Mouse (Mus musculus): Measurements from ENCODE around the gene Thrsp. TPM values are rescaled to one million over a fixed set of nuclear protein-coding genes. Genes with fewer than 3 reads are reported as not detected.

Thrsp gene
- polyA plus RNA-seq, 1 experiment from 2014 or later: 0.82 TPM

GRCm38 (mm10) chr7:97388541-97388940, 29.0 kb downstream of the Thrsp start:
- Histone ChIP-seq H3K9me3 (replicated peaks) (no peaks in the 10 kb centered on the region), H3K27ac (no peak overlapping the region), H3K4me1 (replicated peaks) (no peaks in the 10 kb centered on the region), H3K4me2 (no peak overlapping the region), H3K9ac (no peak overlapping the region), H3K4me3 (no peak overlapping the region), H3K36me3 (peaks cover 80% of the 10 kb centered on the region), H3K27me3 (no peaks in the 10 kb centered on the region)
- ATAC-seq (replicated peaks; ENCODE audit: insufficient number of reproducible peaks, insufficient read depth, low FRiP score, low read depth): no peak
- 94% methylated on average over 4 of the region's 4 CpGs for WGBS

DNA sequence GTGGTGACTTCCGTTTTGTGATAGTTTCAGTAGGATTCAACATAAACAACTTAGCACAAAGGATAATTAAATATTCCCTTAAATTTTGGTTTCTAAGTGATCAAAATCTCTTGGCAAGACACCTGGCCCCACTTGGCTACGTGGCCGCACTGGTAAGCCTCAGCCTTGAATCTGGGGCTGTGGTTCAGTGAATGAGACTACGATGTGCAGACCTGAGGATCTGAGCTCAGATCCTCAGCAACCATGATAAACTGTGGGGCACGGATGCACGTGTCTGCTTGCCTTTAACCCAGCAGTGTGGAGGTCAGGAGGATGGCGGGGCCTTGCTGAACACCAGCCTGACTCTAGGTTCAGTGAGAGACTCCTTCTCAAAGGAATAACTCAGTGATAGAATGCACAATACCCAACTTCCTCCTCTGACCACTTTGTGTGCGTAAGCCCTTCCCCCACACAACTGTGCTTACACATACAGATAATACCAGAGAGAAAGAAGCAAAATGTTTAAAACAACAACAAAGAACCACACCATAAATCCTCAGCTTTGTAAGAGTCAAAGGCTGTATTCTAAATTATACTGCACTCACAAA, 29.9 kb downstream of the Thrsp start:
- no peak overlapping the region for H3K27ac ChIP-seq
- 88% methylated on average over 8 of the region's 8 CpGs for WGBS
- H3K4me3 ChIP-seq: no peak overlapping the region
- H3K27me3 ChIP-seq: no peaks in the 10 kb centered on the region
- H3K4me1 ChIP-seq (replicated peaks): no peaks in the 10 kb centered on the region
- no peak for ATAC-seq (replicated peaks; ENCODE audit: insufficient number of reproducible peaks, insufficient read depth, low FRiP score, low read depth)
- H3K4me2 ChIP-seq: no peak overlapping the region
- peaks cover 88% of the 10 kb centered on the region for H3K36me3 ChIP-seq
- H3K9ac ChIP-seq: no peak overlapping the region
- H3K9me3 ChIP-seq (replicated peaks): no peaks in the 10 kb centered on the region

GRCm38 (mm10) chr7:97386806-97387370, 30.6 kb downstream of the Thrsp start:
- H3K27ac ChIP-seq: no peak overlapping the region
- H3K27me3 ChIP-seq: no peaks in the 10 kb centered on the region
- no peak for ATAC-seq (replicated peaks; ENCODE audit: insufficient number of reproducible peaks, insufficient read depth, low FRiP score, low read depth)
- H3K36me3 ChIP-seq: peaks cover 90% of the 10 kb centered on the region
- no peaks in the 10 kb centered on the region for H3K9me3 ChIP-seq (replicated peaks)
- H3K9ac ChIP-seq: no peak overlapping the region
- no peaks in the 10 kb centered on the region for H3K4me1 ChIP-seq (replicated peaks)
- H3K4me2 ChIP-seq: no peak overlapping the region
- 83% methylated on average over 5 of the region's 5 CpGs for WGBS
- no peak overlapping the region for H3K4me3 ChIP-seq

DNA sequence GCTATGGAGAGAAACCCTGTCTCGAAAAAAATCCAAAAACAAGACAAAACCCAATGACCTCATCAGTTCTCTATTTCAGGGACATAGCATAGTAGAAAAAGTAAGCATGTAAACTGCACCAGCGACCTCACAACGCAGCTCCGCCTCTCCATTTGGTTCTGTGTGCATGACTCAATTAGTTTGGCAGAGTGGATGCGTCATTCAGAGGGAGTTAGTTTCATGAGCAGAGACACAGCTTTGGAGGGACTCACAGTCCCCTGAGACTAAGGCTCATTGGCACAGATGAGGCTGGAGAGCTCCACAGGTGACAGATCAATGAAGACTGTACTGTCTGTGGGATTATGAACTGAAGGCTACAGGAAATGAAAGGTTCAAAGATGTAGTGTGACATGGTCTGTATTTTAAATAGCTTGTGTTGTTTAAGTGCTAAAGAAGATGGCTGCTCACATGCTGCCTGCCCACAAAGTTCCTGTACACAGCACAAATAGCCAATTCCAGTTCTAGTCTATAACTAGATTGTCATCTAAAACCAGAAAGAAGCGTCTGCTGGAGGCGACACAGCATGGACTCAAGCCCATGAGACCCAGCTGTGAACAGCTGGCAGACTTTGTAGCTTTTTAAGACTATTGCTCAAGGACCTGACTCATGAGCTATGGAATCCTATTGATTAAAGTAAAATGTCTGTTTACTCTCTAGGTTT, 31.3 kb downstream of the Thrsp start:
- Histone ChIP-seq H3K4me3 (no peak overlapping the region), H3K36me3 (peaks cover 90% of the 10 kb centered on the region), H3K27me3 (no peaks in the 10 kb centered on the region), H3K4me2 (no peak overlapping the region), H3K9ac (no peak overlapping the region), H3K27ac (no peak overlapping the region), H3K9me3 (replicated peaks) (no peaks in the 10 kb centered on the region), H3K4me1 (replicated peaks) (no peaks in the 10 kb centered on the region)
- no peak for ATAC-seq (replicated peaks; ENCODE audit: insufficient number of reproducible peaks, insufficient read depth, low FRiP score, low read depth)
- 91% methylated on average over 7 of the region's 7 CpGs for WGBS

DNA sequence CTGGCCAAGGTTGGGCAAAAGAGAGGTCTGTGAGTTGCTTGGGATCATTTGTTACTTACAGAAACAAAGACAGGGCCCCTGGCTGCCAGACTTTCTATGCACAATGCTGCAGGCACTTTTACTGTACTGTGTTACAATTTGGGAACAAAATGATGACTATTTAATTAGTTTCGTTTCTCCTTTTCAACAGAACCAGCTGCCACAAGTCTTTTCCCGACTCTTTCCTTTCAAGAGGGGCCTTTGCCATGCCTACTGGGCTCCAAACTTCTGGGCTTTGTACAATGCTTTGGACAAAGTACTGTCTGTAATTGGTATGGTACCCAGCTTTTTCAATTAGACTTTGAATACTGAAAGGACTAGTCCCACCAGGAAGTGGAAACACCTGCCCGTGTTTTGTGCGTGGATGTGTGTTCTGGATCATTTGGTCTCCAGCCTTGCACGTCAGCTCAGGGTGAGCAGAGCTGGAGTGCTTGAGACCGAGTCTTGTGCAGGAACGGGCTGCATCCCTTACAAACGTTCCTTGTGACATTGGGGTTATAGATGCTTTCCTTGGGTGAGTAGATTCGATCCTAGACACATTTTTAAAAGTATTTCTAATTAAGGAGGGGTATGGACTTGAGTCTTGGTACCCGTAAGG, 33.9 kb downstream of the Thrsp start:
- no peak for ATAC-seq (replicated peaks; ENCODE audit: insufficient number of reproducible peaks, insufficient read depth, low FRiP score, low read depth)
- 88% methylated on average over 10 of the region's 10 CpGs for WGBS
- Histone ChIP-seq H3K36me3 (peaks cover 89% of the 10 kb centered on the region), H3K4me1 (replicated peaks) (no peaks in the 10 kb centered on the region), H3K27ac (no peak overlapping the region), H3K4me2 (no peak overlapping the region), H3K4me3 (no peak overlapping the region), H3K9ac (no peak overlapping the region), H3K9me3 (replicated peaks) (no peaks in the 10 kb centered on the region), H3K27me3 (no peaks in the 10 kb centered on the region)

DNA sequence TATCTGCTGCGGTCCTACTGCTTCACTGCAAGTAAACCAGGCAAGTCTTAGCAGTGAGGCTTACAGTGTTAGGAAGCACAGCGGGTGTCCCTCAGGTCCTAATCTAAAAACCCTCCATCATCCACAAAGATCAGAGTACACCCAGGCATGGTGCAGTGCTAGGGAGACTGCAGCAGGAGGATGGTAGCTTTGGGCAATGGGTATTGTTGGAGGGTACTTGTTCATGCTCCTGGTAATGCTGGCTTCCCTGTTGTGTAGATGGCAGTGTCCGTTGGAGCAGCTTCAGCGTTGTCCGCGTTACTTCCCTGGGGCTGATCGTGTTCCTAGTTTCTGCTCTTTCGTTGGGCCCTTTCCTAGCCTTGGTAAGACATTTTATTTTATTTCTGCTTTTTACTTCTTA, 34.9 kb downstream of the Thrsp start:
- no peaks in the 10 kb centered on the region for H3K27me3 ChIP-seq
- H3K36me3 ChIP-seq: peaks cover 90% of the 10 kb centered on the region
- WGBS: 96% methylated on average over 8 of the region's 8 CpGs
- no peak overlapping the region for H3K9ac ChIP-seq
- no peak for ATAC-seq (replicated peaks; ENCODE audit: insufficient number of reproducible peaks, insufficient read depth, low FRiP score, low read depth)
- H3K4me2 ChIP-seq: no peak overlapping the region
- no peaks in the 10 kb centered on the region for H3K9me3 ChIP-seq (replicated peaks)
- H3K4me3 ChIP-seq: no peak overlapping the region
- no peak overlapping the region for H3K27ac ChIP-seq
- H3K4me1 ChIP-seq (replicated peaks): no peaks in the 10 kb centered on the region

DNA sequence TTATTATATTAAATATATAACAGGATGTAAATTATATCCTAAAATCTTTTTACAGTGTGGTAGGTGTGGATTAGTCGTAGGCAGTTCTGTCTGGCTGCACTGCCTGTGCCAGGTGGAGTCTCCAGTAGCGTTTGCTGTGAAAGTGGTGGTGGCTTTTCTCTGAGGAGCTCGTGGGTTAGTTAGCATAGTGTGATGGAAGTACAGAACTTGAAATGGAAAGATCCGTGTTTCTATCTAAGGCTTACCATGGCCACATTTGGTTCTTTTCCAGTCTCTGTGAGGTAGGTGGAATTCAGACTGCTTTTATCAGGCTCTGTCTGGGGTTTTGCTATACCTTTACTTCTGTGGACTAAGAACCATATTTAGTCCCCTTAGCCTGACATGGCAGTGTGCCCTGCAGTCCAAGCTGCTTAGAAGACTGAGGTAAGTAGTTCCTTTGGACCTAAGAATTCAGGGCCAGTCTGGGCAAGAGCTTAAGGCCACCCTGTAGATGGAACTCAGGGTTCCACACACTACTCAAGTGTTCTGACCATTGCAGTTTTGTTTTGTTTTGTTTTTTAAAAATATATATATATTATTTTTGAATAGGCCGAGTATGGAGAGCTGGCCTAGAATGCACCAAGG, 36.9 kb downstream of the Thrsp start:
- Histone ChIP-seq H3K9ac (no peak overlapping the region), H3K27me3 (no peaks in the 10 kb centered on the region), H3K4me3 (no peak overlapping the region), H3K27ac (no peak overlapping the region), H3K4me2 (no peak overlapping the region), H3K36me3 (peaks cover 86% of the 10 kb centered on the region), H3K4me1 (replicated peaks) (no peaks in the 10 kb centered on the region), H3K9me3 (replicated peaks) (no peaks in the 10 kb centered on the region)
- 94% methylated on average over 5 of the region's 5 CpGs for WGBS
- no peak for ATAC-seq (replicated peaks; ENCODE audit: insufficient number of reproducible peaks, insufficient read depth, low FRiP score, low read depth)

- no peak overlapping the region for H3K27ac ChIP-seq
- H3K9me3 ChIP-seq (replicated peaks): no peaks in the 10 kb centered on the region
- no peak overlapping the region for H3K4me2 ChIP-seq
- no peak overlapping the region for H3K9ac ChIP-seq
- peaks cover 86% of the 10 kb centered on the region for H3K36me3 ChIP-seq
- ATAC-seq (replicated peaks; ENCODE audit: insufficient number of reproducible peaks, insufficient read depth, low FRiP score, low read depth): no peak
- 92% methylated on average over 5 of the region's 5 CpGs for WGBS
- no peak overlapping the region for H3K4me3 ChIP-seq
- H3K27me3 ChIP-seq: no peaks in the 10 kb centered on the region
- no peaks in the 10 kb centered on the region for H3K4me1 ChIP-seq (replicated peaks)
These were observed 38.2 kb downstream of the Thrsp start for GRCm38 (mm10) chr7:97379304-97379703.

DNA sequence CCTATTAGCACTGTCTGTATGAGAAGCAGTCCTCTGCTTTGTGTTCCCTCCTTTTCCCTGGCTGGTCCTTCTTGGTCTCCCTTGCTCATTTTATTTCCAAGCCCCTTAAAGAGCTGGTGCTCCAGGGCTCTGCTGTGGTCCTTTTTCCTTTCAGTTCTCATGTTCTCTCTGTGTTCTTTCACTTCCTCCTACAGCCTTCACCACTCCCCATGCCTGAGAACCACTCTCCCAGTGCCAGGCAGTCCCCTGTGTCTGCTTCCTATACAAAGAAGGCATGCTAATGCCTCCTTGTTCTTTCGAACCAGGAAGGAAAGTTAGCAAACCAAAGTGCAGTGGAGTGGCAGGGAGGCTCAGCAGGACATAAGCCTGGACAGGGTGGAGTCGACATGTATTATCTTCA, 41.6 kb downstream of the Thrsp start:
- H3K27ac ChIP-seq: no peak overlapping the region
- H3K27me3 ChIP-seq: no peaks in the 10 kb centered on the region
- no peak for ATAC-seq (replicated peaks; ENCODE audit: insufficient number of reproducible peaks, insufficient read depth, low FRiP score, low read depth)
- no peak overlapping the region for H3K4me2 ChIP-seq
- no peak overlapping the region for H3K4me3 ChIP-seq
- no peak overlapping the region for H3K9ac ChIP-seq
- peaks cover 6% of the 10 kb centered on the region for H3K4me1 ChIP-seq (replicated peaks)
- 70% methylated on average over 2 of the region's 2 CpGs for WGBS
- peaks cover 55% of the 10 kb centered on the region for H3K36me3 ChIP-seq
- H3K9me3 ChIP-seq (replicated peaks): no peaks in the 10 kb centered on the region

GRCm38 (mm10) chr7:97375101-97375500, 42.4 kb downstream of the Thrsp start:
- no peak overlapping the region for H3K9ac ChIP-seq
- no peaks in the 10 kb centered on the region for H3K9me3 ChIP-seq (replicated peaks)
- H3K4me2 ChIP-seq: no peak overlapping the region
- ATAC-seq (replicated peaks; ENCODE audit: insufficient number of reproducible peaks, insufficient read depth, low FRiP score, low read depth): no peak
- no peak overlapping the region for H3K4me3 ChIP-seq
- 93% methylated on average over 9 of the region's 9 CpGs for WGBS
- peaks cover 7% of the 10 kb centered on the region for H3K4me1 ChIP-seq (replicated peaks)
- H3K27ac ChIP-seq: no peak overlapping the region
- H3K36me3 ChIP-seq: peaks cover 50% of the 10 kb centered on the region
- no peaks in the 10 kb centered on the region for H3K27me3 ChIP-seq

DNA sequence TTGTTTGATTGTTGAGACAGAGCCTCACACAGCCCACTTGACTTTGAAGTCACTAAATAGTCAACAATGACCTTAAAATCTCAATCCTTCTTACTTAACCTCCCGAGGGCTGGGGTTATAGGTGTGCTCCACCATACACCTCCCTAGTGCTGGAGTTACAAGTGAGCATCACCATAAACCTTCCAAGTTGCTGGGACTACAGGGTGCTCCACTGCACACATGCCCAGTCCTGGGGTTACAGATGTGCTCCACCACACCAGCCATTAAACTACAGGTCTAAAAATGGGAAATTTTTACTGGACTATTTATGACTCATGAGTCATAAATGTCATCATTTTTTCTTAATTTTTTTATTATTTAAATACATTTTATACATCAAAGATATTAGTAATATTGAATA, 51.6 kb downstream of the Thrsp start:
- no peak for ATAC-seq (replicated peaks; ENCODE audit: insufficient number of reproducible peaks, insufficient read depth, low FRiP score, low read depth)
- no peaks in the 10 kb centered on the region; the same call in 1 of the 2 replicates for H3K27me3 ChIP-seq
- 60% methylated on average over 1 of the region's 1 CpGs for WGBS

More for the DNA sequence above, 51.6 kb downstream of the Thrsp start:
- Histone ChIP-seq H3K36me3 (no peaks in the 10 kb centered on the region), H3K27ac (no peak overlapping the region), H3K9me3 (replicated peaks) (no peaks in the 10 kb centered on the region), H3K4me2 (no peak overlapping the region), H3K9ac (no peak overlapping the region), H3K4me3 (no peak overlapping the region), H3K4me1 (replicated peaks) (peaks cover 1% of the 10 kb centered on the region)

All from heart, embryonic 15.5 days (tissue).